Mouse (Mus musculus): ENCODE measurements around the gene Fcf1. TPM values are rescaled to one million over a fixed set of nuclear protein-coding genes. Genes with fewer than 3 reads are reported as not detected.

Fcf1 gene
- total RNA-seq (2021): 10 to 100 TPM; 37.0 to 37.2 TPM

- intact Hi-C loops (cut with DNase I): loop anchor here (5.0 to 10.0 kb wide), 2 partner anchors 188 to 356 kb away; partner anchors contain the start of gene Abcd4
- DNase-seq: peak; percentile 88
Observed at GRCm38 (mm10) chr12:84970428-84971096, at the start of gene Fcf1, which contains the start of gene Arel1. Gene Fcf1, plus strand, starts transcription at chr12:84970897. Gene Arel1, minus strand, starts transcription at chr12:84970900.

GRCm38 (mm10) chr12:84921881-84922419, 48.7 kb upstream of the Fcf1 start:
- intact Hi-C loops (cut with DNase I): no loop called here
- DNase-seq: no peak

- no peak for DNase-seq
- intact Hi-C loops (cut with DNase I): no loop called here
Observed at GRCm38 (mm10) chr12:84924324-84924723, 46.4 kb upstream of the Fcf1 start.

GRCm38 (mm10) chr12:84926542-84926941, 44.2 kb upstream of the Fcf1 start:
- intact Hi-C loops (cut with DNase I): no loop called here
- no peak for DNase-seq

- intact Hi-C loops (cut with DNase I): no loop called here
Observed at GRCm38 (mm10) chr12:84932210-84932609, 38.5 kb upstream of the Fcf1 start.

GRCm38 (mm10) chr12:84935343-84935742, 35.4 kb upstream of the Fcf1 start:
- no peak for DNase-seq
- intact Hi-C loops (cut with DNase I): no loop called here

More at GRCm38 (mm10) chr12:84932210-84932609, 38.5 kb upstream of the Fcf1 start:
- no peak for DNase-seq

- DNase-seq: no peak
- intact Hi-C loops (cut with DNase I): no loop called here
Observed at GRCm38 (mm10) chr12:84939117-84939516, 31.6 kb upstream of the Fcf1 start.

- DNase-seq: no peak
- intact Hi-C loops (cut with DNase I): no loop called here
Observed at GRCm38 (mm10) chr12:84940343-84940742, 30.4 kb upstream of the Fcf1 start.

- DNase-seq: no peak
- intact Hi-C loops (cut with DNase I): no loop called here
Observed at GRCm38 (mm10) chr12:84941717-84942116, 29.0 kb upstream of the Fcf1 start.

- DNase-seq: peak in 1 of 2 experiments; percentile 57
- intact Hi-C loops (cut with DNase I): no loop called here
Observed at GRCm38 (mm10) chr12:84943006-84943952, 27.4 kb upstream of the Fcf1 start.

- no peak for DNase-seq
- intact Hi-C loops (cut with DNase I): no loop called here
Observed at GRCm38 (mm10) chr12:84944150-84944812, 26.4 kb upstream of the Fcf1 start.

- intact Hi-C loops (cut with DNase I): no loop called here
- DNase-seq: no peak
Observed at GRCm38 (mm10) chr12:84944813-84945553, 25.7 kb upstream of the Fcf1 start.

GRCm38 (mm10) chr12:84947894-84948583, 22.7 kb upstream of the Fcf1 start:
- no peak for DNase-seq
- intact Hi-C loops (cut with DNase I): no loop called here

- intact Hi-C loops (cut with DNase I): no loop called here
- DNase-seq: no peak
Observed at GRCm38 (mm10) chr12:84948584-84949285, 22.0 kb upstream of the Fcf1 start.

GRCm38 (mm10) chr12:84950763-84951162, 19.9 kb upstream of the Fcf1 start:
- DNase-seq: no peak

GRCm38 (mm10) chr12:84951531-84951930, 19.2 kb upstream of the Fcf1 start:
- no peak for DNase-seq
- intact Hi-C loops (cut with DNase I): no loop called here

More at GRCm38 (mm10) chr12:84950763-84951162, 19.9 kb upstream of the Fcf1 start:
- intact Hi-C loops (cut with DNase I): no loop called here

- intact Hi-C loops (cut with DNase I): no loop called here
- DNase-seq: no peak
Observed at GRCm38 (mm10) chr12:84952351-84952750, 18.3 kb upstream of the Fcf1 start.

GRCm38 (mm10) chr12:84956317-84956716, 14.4 kb upstream of the Fcf1 start:
- DNase-seq: no peak
- intact Hi-C loops (cut with DNase I): no loop called here
